Mouse (Mus musculus) left cerebral cortex, adult 2 months (tissue): ENCODE results near the gene Ttc41. TPM values are rescaled to one million over a fixed set of nuclear protein-coding genes. Genes with fewer than 3 reads are reported as not detected.
A peak's percentile ranks its signal among the peaks of the same experiment; 100 is the strongest.

Experiments
- DNase-seq, 2 experiments: peaks; one replicate each; pipeline ENCODE4 v3.0.0; 2021 to 2022; ENCODE audit warnings: low spot score in 2 of 2, mixed read lengths in 1 of 2; ENCODE audit errors: extremely low spot score in 1 of 2
- H3K27ac ChIP-seq: fragments of 200-600 bp; 2 replicates; pipeline ENCODE4 v1.8.1; 2022
- H3K4me3 ChIP-seq: fragments of 200-600 bp; 2 replicates; pipeline ENCODE4 v1.8.1; 2022
- CTCF ChIP-seq: fragments of 200-600 bp; IDR thresholded peaks from 2 replicates; pipeline ENCODE4 v1.8.1; 2022; ENCODE audit warnings: antibody characterized with exemption, mild to moderate bottlenecking, moderate library complexity
- intact Hi-C: fragments of 180-260 bp; cut with DNase I; formaldehyde crosslinking; loops from one replicate; pipeline ENCODE4 v1.15.1; 2025
- total RNA-seq, 2 experiments: library from RNA; stranded (reverse); gene quantifications; 2 replicates each; pipeline ENCODE4 v1.2.3; 2021

The Ttc41 gene
- total RNA-seq, 2 experiments from 2014 or later, result 1.4 to 1.5 TPM

- H3K27ac ChIP-seq, result no peak overlapping the region
- TF ChIP-seq CTCF, result no peak
- H3K4me3 ChIP-seq, result no peak overlapping the region
- no peak for DNase-seq
- intact Hi-C loops, result loop anchor here (5.0 to 10.0 kb wide), 2 partner anchors 199 to 711 kb away; no protein-coding TSS in a partner anchor
Measured at GRCm38 (mm10) chr10:86776281-86776680, 70.7 kb downstream of the Ttc41 start.

GRCm38 (mm10) chr10:86777614-86778319 lies 72.2 kb downstream of the Ttc41 start:
- no peak for TF ChIP-seq CTCF
- Histone ChIP-seq H3K4me3 (peak overlapping the region; percentile 64), H3K27ac (peak overlapping the region; percentile 86)
- no peak for DNase-seq
- intact Hi-C loops, result loop anchor here (1.0 to 10.0 kb wide), 5 partner anchors 41 to 710 kb away; partner anchors contain the start of genes Hsp90b1 and Ttc41

GRCm38 (mm10) chr10:86778398-86779116 lies 72.9 kb downstream of the Ttc41 start, which contains the start of gene Nt5dc3:
Nt5dc3 (plus strand) TSS chr10:86779005.
- Histone ChIP-seq H3K4me3 (peak within 1 kb of the TSS; percentile 64), H3K27ac (peak within 1 kb of the TSS; percentile 86)
- peak; percentile 91 to 93 for DNase-seq
- intact Hi-C loops, result loop anchor here (1.0 to 10.0 kb wide), 5 partner anchors 40 to 709 kb away; partner anchors contain the start of genes Hsp90b1 and Ttc41
- no peak; the same call in 1 of the 2 replicates for TF ChIP-seq CTCF

- TF ChIP-seq CTCF, result no peak; the same call in 1 of the 2 replicates
- Histone ChIP-seq H3K27ac (peak overlapping the region; percentile 83), H3K4me3 (peak overlapping the region; percentile 64)
- no peak for DNase-seq
- intact Hi-C loops, result loop anchor here (2.0 to 10.0 kb wide), 4 partner anchors 40 to 708 kb away; no protein-coding TSS in a partner anchor
Measured at GRCm38 (mm10) chr10:86779117-86779755, 73.6 kb downstream of the Ttc41 start.

GRCm38 (mm10) chr10:86779816-86780500 lies 74.3 kb downstream of the Ttc41 start:
- no peak for TF ChIP-seq CTCF
- intact Hi-C loops, result loop anchor here (2.0 to 10.0 kb wide), 4 partner anchors 39 to 707 kb away; no protein-coding TSS in a partner anchor
- DNase-seq, result no peak
- peak overlapping the region; percentile 83 for H3K27ac ChIP-seq
- H3K4me3 ChIP-seq, result peak overlapping the region; percentile 64

GRCm38 (mm10) chr10:86781641-86782040 lies 76.0 kb downstream of the Ttc41 start:
- DNase-seq, result no peak
- no peak for TF ChIP-seq CTCF
- Histone ChIP-seq H3K4me3 (no peak overlapping the region), H3K27ac (no peak overlapping the region)
- intact Hi-C loops, result no loop called here

- H3K4me3 ChIP-seq, result no peak overlapping the region
- intact Hi-C loops, result no loop called here
- no peak overlapping the region for H3K27ac ChIP-seq
- DNase-seq, result no peak
- TF ChIP-seq CTCF, result no peak
Measured at GRCm38 (mm10) chr10:86782656-86783055, 77.0 kb downstream of the Ttc41 start.

- no peak for TF ChIP-seq CTCF
- H3K27ac ChIP-seq, result no peak overlapping the region
Measured at GRCm38 (mm10) chr10:86783561-86783960, 78.0 kb downstream of the Ttc41 start.

GRCm38 (mm10) chr10:86784126-86784675 lies 78.6 kb downstream of the Ttc41 start:
- no peak for DNase-seq
- TF ChIP-seq CTCF, result no peak
- Histone ChIP-seq H3K27ac (no peak overlapping the region), H3K4me3 (no peak overlapping the region)
- intact Hi-C loops, result no loop called here

More at GRCm38 (mm10) chr10:86783561-86783960, 78.0 kb downstream of the Ttc41 start:
- intact Hi-C loops, result no loop called here
- DNase-seq, result no peak
- no peak overlapping the region for H3K4me3 ChIP-seq

GRCm38 (mm10) chr10:86785396-86785795 lies 79.8 kb downstream of the Ttc41 start:
- intact Hi-C loops, result no loop called here
- DNase-seq, result no peak
- Histone ChIP-seq H3K4me3 (no peak overlapping the region), H3K27ac (no peak overlapping the region)
- no peak for TF ChIP-seq CTCF

GRCm38 (mm10) chr10:86786083-86786482 lies 80.5 kb downstream of the Ttc41 start:
- no peak for DNase-seq
- TF ChIP-seq CTCF, result no peak
- intact Hi-C loops, result no loop called here
- H3K4me3 ChIP-seq, result no peak overlapping the region
- no peak overlapping the region for H3K27ac ChIP-seq
